Mouse (Mus musculus): Measurements from ENCODE around the gene Mr1. TPM values are rescaled to one million over a fixed set of nuclear protein-coding genes. Genes with fewer than 3 reads are reported as not detected.
A peak's percentile ranks its signal among the peaks of the same experiment; 100 is the strongest.

Gene Mr1
- total RNA-seq, 1 experiment from 2014 or later = 22.7 TPM

- no peak for ATAC-seq (replicated peaks in 1 of 2; ENCODE audit: insufficient read depth in 1 of 2, low FRiP score in 2 of 2, low TSS enrichment in 1 of 2, low read depth in 1 of 2, poor library complexity in 2 of 2, severe bottlenecking in 2 of 2)
Measured at GRCm38 (mm10) chr1:155147228-155147627, 614 bp upstream of the Mr1 start.

GRCm38 (mm10) chr1:155145620-155146019 lies 994 bp downstream of the Mr1 start:
- ATAC-seq (replicated peaks in 1 of 2; ENCODE audit: insufficient read depth in 1 of 2, low FRiP score in 2 of 2, low TSS enrichment in 1 of 2, low read depth in 1 of 2, poor library complexity in 2 of 2, severe bottlenecking in 2 of 2) = peak; percentile 79 to 84

GRCm38 (mm10) chr1:155140076-155140475 lies 6.5 kb downstream of the Mr1 start:
- peak; percentile 85 to 91 for ATAC-seq (replicated peaks in 1 of 2; ENCODE audit: insufficient read depth in 1 of 2, low FRiP score in 2 of 2, low TSS enrichment in 1 of 2, low read depth in 1 of 2, poor library complexity in 2 of 2, severe bottlenecking in 2 of 2)

GRCm38 (mm10) chr1:155138795-155139194 lies 7.8 kb downstream of the Mr1 start:
- no peak for ATAC-seq (replicated peaks in 1 of 2; ENCODE audit: insufficient read depth in 1 of 2, low FRiP score in 2 of 2, low TSS enrichment in 1 of 2, low read depth in 1 of 2, poor library complexity in 2 of 2, severe bottlenecking in 2 of 2)

- no peak for ATAC-seq (replicated peaks in 1 of 2; ENCODE audit: insufficient read depth in 1 of 2, low FRiP score in 2 of 2, low TSS enrichment in 1 of 2, low read depth in 1 of 2, poor library complexity in 2 of 2, severe bottlenecking in 2 of 2)
Measured at GRCm38 (mm10) chr1:155134866-155135265, 11.7 kb downstream of the Mr1 start.

GRCm38 (mm10) chr1:155127429-155127934 lies 19.1 kb downstream of the Mr1 start:
- ATAC-seq (replicated peaks in 1 of 2; ENCODE audit: insufficient read depth in 1 of 2, low FRiP score in 2 of 2, low TSS enrichment in 1 of 2, low read depth in 1 of 2, poor library complexity in 2 of 2, severe bottlenecking in 2 of 2) = no peak

GRCm38 (mm10) chr1:155126716-155127115 lies 19.9 kb downstream of the Mr1 start:
- ATAC-seq (replicated peaks in 1 of 2; ENCODE audit: insufficient read depth in 1 of 2, low FRiP score in 2 of 2, low TSS enrichment in 1 of 2, low read depth in 1 of 2, poor library complexity in 2 of 2, severe bottlenecking in 2 of 2) = no peak

- ATAC-seq (replicated peaks in 1 of 2; ENCODE audit: insufficient read depth in 1 of 2, low FRiP score in 2 of 2, low TSS enrichment in 1 of 2, low read depth in 1 of 2, poor library complexity in 2 of 2, severe bottlenecking in 2 of 2) = no peak
Measured at GRCm38 (mm10) chr1:155124397-155124796, 22.2 kb downstream of the Mr1 start.

- ATAC-seq (replicated peaks in 1 of 2; ENCODE audit: insufficient read depth in 1 of 2, low FRiP score in 2 of 2, low TSS enrichment in 1 of 2, low read depth in 1 of 2, poor library complexity in 2 of 2, severe bottlenecking in 2 of 2) = no peak
Measured at GRCm38 (mm10) chr1:155121977-155122939, 24.4 kb downstream of the Mr1 start.

GRCm38 (mm10) chr1:155119719-155120118 lies 26.9 kb downstream of the Mr1 start:
- ATAC-seq (replicated peaks in 1 of 2; ENCODE audit: insufficient read depth in 1 of 2, low FRiP score in 2 of 2, low TSS enrichment in 1 of 2, low read depth in 1 of 2, poor library complexity in 2 of 2, severe bottlenecking in 2 of 2) = no peak; a peak in 1 of 4 replicates

- no peak for ATAC-seq (replicated peaks in 1 of 2; ENCODE audit: insufficient read depth in 1 of 2, low FRiP score in 2 of 2, low TSS enrichment in 1 of 2, low read depth in 1 of 2, poor library complexity in 2 of 2, severe bottlenecking in 2 of 2)
Measured at GRCm38 (mm10) chr1:155113946-155114345, 32.7 kb downstream of the Mr1 start.

- no peak for ATAC-seq (replicated peaks in 1 of 2; ENCODE audit: insufficient read depth in 1 of 2, low FRiP score in 2 of 2, low TSS enrichment in 1 of 2, low read depth in 1 of 2, poor library complexity in 2 of 2, severe bottlenecking in 2 of 2)
Measured at GRCm38 (mm10) chr1:155112875-155113274, 33.7 kb downstream of the Mr1 start.

- ATAC-seq (replicated peaks in 1 of 2; ENCODE audit: insufficient read depth in 1 of 2, low FRiP score in 2 of 2, low TSS enrichment in 1 of 2, low read depth in 1 of 2, poor library complexity in 2 of 2, severe bottlenecking in 2 of 2) = no peak
Measured at GRCm38 (mm10) chr1:155112118-155112517, 34.5 kb downstream of the Mr1 start.

- no peak for ATAC-seq (replicated peaks in 1 of 2; ENCODE audit: insufficient read depth in 1 of 2, low FRiP score in 2 of 2, low TSS enrichment in 1 of 2, low read depth in 1 of 2, poor library complexity in 2 of 2, severe bottlenecking in 2 of 2)
Measured at GRCm38 (mm10) chr1:155111491-155111890, 35.1 kb downstream of the Mr1 start.

GRCm38 (mm10) chr1:155109387-155110350 lies 36.9 kb downstream of the Mr1 start:
- ATAC-seq (replicated peaks in 1 of 2; ENCODE audit: insufficient read depth in 1 of 2, low FRiP score in 2 of 2, low TSS enrichment in 1 of 2, low read depth in 1 of 2, poor library complexity in 2 of 2, severe bottlenecking in 2 of 2) = no peak

GRCm38 (mm10) chr1:155108412-155108811 lies 38.2 kb downstream of the Mr1 start:
- ATAC-seq (replicated peaks in 1 of 2; ENCODE audit: insufficient read depth in 1 of 2, low FRiP score in 2 of 2, low TSS enrichment in 1 of 2, low read depth in 1 of 2, poor library complexity in 2 of 2, severe bottlenecking in 2 of 2) = 0 out of 4 replicates have a peak, but pooled peaks of 1 of the 2 experiments have one; percentile 27

GRCm38 (mm10) chr1:155107843-155108242 lies 38.8 kb downstream of the Mr1 start:
- ATAC-seq (replicated peaks in 1 of 2; ENCODE audit: insufficient read depth in 1 of 2, low FRiP score in 2 of 2, low TSS enrichment in 1 of 2, low read depth in 1 of 2, poor library complexity in 2 of 2, severe bottlenecking in 2 of 2) = no peak; a peak in 1 of 4 replicates
